In genomic region chr9:34186314-34186713, GRCm38 (mm10) we compare ENCODE assay signal across 12 mouse cellular contexts.
"Had no signal": no experiment of that assay in that cellular context is flagged by ENCODE, and none has a peak within 500 bp of the region (broad histone marks: within the 10 kb centered on the region; RNA-seq: fewer than 3 reads in every experiment).

No protein-coding gene starts in this region.

- DNase-seq: kidney, adult 18-20 months; kidney, postnatal 14 days; lung, embryonic 14.5 days; lung, postnatal 10 days; lung, postnatal 4 days; retina, postnatal 1 day; spleen, adult 18-20 months; thymus, adult 2 months; thymus, postnatal 36 days had no signal

- ATAC-seq: intestine, embryonic 15.5 days; liver, embryonic 12.5 days; midbrain, embryonic 16.5 days had no signal
